Mouse (Mus musculus) lung, adult 2 months (tissue): ENCODE data around the gene Gm27029.
"Not testable (repeated sequence)": the region's sequence is repeated elsewhere in the genome, so short reads cannot be mapped to it uniquely, and the experiment has no call there.

Experiments used
- CTCF ChIP-seq: fragments of 200-500 bp; IDR thresholded peaks from 2 replicates; pipeline ENCODE4 v1.5.1; 2011; ENCODE audit warnings: mild to moderate bottlenecking, low read length, control low read depth; ENCODE audit not compliant: insufficient read depth
- POLR2A ChIP-seq: fragments of 200-500 bp; IDR thresholded peaks from 2 replicates; pipeline ENCODE4 v1.6.1; 2011; ENCODE audit warnings: low read depth, mild to moderate bottlenecking, control low read depth, low read length, borderline replicate concordance; ENCODE audit errors: extremely low read depth

DNA sequence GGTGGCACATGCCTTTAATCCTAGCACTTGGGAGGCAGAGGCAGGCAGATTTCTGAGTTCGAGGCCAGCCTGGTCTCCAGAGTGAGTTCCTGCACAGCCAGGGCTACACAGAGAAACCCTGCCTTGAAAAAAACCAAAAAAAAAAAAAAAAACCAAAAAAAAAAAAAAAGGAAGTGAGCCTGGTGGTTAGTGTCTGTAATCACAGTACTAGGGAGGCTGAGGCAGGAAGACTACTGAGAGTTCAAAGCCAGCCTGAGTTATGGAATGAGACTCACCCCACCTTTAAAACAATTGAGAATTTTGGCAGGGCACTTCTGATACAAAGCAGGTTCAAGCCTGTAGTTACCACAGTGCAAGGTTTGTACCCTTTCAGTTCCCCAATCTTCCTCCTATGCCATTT, 49.1 kb upstream of the Gm27029 start:
- not testable (repeated sequence) for TF ChIP-seq POLR2A, CTCF
